Mouse (Mus musculus) neutrophil, adult 5-6 weeks (primary cell): ENCODE measurements around the gene Kcnb1. TPM values are rescaled to one million over a fixed set of nuclear protein-coding genes. Genes with fewer than 3 reads are reported as not detected.

Experiments used
- ATAC-seq: fragments of 151-379, 151-347 bp; 2 replicates; pipeline ENCODE4 v1.8.0; 2017; ENCODE audit warnings: mild to moderate bottlenecking, moderate TSS enrichment; ENCODE audit not compliant: insufficient number of reproducible peaks, poor library complexity, low FRiP score, severe bottlenecking; ENCODE audit errors: extremely low read depth
- total RNA-seq: library from RNA; stranded (forward); fragments of 200-1000 nt; gene quantifications from 2 replicates; pipeline ENCODE4 v1.2.3, GENCODE M21; 2017

Kcnb1 gene
- 6.4 and 9.6 TPM in 2 replicates for total RNA-seq

- ATAC-seq, result no peak
These were observed at the start of gene Kcnb1 for GRCm38 (mm10) chr2:167190076-167190399. Kcnb1 (minus strand) TSS chr2:167190155.

DNA sequence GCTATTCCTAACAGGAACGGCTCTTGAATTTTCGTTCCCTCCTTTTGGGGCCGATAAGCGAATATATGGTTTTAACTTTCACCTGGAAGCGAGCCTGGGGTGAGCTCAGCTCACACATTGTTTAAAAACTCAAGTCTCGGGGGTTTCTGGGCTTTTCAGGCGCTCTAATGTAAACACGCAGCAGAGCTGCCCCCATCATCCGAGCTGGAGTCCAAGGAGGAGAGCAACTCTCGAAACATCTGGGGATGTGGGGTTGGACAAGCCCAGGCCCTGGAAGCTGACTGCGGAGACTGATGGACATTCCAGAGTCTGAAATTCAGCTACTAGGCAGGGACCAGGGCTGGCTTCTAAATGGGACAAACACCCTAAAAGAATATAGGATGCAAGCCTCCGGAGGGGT is 49.3 kb upstream of the Kcnb1 start:
- ATAC-seq, result no peak

DNA sequence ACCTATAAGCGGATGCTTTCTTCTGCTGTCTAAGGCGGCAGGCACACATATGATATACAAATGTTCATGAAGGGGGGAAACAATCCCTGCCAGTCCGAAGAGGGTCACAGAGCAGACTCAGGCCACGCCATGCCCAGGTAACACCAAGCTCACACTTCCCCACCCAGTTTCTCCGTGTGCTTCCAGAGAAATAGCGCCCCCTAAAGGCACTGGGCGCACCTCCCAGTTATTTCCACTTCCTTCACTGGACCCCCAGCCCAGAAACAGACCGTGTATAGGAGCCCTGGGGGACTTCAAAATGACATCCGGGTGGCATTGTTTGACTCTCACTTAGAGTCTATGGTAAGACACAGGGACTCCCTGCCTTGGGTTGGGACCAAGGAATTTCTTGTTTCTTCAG is 47.3 kb upstream of the Kcnb1 start:
- ATAC-seq, result no peak

GRCm38 (mm10) chr2:167236174-167236573 is 46.2 kb upstream of the Kcnb1 start:
- no peak for ATAC-seq

DNA sequence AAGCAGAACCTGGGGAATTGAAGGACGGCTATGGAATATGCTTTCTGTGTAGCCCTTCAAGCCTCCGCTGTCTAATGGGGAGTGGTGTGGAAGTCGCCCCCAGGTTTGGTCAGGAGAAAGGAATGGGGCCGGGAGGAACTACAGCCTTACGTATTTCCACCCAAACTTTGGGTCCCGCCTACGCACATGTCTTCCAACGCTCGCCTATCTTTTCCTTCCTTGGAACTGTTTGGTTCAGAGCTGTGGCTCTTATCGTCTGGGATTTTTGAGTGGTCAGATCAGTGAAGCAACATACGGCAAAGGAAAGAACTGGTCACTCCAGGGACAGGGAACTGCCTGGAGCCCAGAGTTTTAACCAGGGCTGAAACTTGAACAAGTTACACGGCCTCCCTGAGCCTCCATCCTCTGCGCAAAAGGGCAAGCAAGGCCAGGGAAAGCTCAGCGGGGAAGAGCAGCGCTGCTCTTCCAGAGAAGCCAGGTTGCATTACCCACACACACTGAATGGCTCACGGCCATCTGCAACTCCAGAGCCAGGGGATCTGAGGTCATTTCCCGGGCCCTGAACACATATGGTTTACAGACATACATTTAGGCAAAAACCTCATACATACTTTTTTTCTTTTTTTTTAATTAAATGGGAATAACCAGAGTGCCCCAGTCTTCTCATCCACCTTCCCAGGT is 45.5 kb upstream of the Kcnb1 start:
- ATAC-seq, result no peak

DNA sequence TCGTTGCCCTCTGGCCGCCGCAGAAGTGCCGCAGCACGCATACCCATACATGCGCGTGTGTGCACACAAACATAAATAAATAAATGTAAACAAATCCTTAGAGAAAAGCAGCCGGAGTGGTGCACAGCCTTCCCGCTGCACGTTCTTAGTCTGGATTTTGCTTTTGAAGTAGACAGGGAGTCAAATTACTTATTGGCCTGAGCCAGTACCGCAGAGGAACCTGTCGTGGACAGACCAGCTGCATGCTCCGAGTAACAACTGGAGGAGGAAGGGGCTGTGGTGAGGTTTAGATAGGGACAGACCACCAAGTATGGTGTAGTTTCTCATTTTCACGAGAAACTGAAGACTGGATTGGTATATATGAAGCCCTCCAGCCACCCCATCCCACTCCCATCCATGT is 43.8 kb upstream of the Kcnb1 start:
- ATAC-seq, result no peak

- no peak for ATAC-seq
These were observed 43.0 kb upstream of the Kcnb1 start for GRCm38 (mm10) chr2:167233009-167233335.

DNA sequence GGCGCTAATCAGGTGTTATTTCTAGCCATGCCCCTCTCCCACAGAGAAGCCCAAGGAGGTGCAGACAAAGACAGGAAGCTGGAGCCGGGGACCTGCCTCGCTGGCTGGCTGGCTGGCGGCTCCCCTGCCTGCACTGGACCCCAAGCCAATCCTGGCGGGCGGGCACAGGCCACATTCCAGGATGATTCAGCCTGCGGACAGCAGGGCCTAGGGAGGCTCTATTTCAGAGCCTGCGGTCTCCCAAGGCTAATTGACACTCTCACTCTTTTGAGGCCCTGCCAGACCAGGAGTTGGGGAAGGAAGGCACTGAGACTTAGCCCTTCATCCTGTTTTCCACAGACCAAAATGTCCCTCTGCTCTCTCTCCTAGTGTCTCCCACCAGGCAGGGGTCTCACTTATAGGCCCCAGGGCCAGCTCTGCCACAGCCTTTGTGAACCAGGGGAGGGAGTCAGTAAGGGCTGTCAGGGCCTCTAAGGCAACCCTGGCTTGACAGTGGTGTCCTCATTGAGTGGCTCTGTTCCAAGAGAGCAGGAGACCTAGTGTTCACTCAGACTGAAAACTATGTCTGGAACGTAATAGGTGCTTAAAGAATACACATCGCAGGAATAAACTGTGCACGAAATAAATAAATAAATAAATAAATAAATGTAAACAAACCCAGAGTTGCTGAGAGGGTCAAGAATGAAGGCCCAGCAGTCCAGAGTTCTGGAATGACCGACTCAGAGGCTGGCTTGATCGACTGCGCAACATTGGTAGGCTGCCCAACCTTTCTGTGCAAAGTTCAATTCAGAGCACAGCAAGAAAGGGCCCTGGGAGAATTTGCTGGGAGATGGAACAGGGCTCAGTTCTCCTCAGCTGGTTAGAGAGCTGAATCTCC is 42.4 kb upstream of the Kcnb1 start:
- ATAC-seq, result no peak

GRCm38 (mm10) chr2:167230554-167230953 is 40.6 kb upstream of the Kcnb1 start:
- no peak for ATAC-seq

DNA sequence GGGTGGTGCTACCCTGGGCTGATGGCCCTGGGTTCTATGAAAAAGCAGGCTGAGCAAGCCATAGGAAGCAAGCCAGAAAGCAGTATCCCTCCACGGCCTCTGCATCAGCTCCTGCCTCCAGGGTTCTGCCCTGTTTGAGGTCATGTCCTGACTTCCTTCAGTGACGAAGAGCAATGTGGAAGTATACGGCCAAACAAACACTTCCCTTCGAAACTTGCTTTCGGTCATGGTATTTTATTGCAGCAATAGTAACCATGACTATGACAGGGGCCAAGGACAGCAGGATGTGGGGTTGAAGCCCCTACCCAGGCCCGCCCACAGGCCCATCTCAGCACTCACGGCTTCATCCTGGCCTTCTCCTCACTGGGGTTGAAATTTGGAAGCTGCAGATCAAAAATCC is 35.0 kb upstream of the Kcnb1 start:
- ATAC-seq, result no peak

DNA sequence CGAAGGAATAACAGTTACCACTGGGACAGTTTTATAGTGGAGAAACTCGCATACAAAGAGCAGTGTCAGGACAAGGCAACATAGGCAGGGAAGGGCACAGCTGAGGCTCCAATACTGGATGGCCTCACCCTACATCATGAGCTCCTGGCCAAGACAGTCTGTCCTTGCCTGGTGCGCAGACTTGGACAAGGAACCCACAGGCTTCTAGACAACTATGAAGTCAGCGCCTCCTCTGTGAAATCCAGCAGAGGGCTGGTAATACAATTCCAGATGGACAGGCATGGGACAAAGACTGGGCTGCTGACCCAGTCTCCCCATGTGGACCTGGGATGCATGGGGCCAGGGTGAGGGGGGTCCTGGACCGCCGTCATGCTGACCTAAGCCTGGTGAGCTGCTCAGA is 34.2 kb upstream of the Kcnb1 start:
- ATAC-seq, result no peak

- ATAC-seq, result no peak; the same call in 1 of the 2 replicates
These were observed 32.2 kb upstream of the Kcnb1 start for GRCm38 (mm10) chr2:167222152-167222551.

- ATAC-seq, result no peak
These were observed 31.3 kb upstream of the Kcnb1 start for GRCm38 (mm10) chr2:167221159-167221845.

- ATAC-seq, result no peak
These were observed 30.8 kb upstream of the Kcnb1 start for GRCm38 (mm10) chr2:167220736-167221135.

GRCm38 (mm10) chr2:167219154-167219775 is 29.3 kb upstream of the Kcnb1 start:
- peak; percentile 64 for ATAC-seq

DNA sequence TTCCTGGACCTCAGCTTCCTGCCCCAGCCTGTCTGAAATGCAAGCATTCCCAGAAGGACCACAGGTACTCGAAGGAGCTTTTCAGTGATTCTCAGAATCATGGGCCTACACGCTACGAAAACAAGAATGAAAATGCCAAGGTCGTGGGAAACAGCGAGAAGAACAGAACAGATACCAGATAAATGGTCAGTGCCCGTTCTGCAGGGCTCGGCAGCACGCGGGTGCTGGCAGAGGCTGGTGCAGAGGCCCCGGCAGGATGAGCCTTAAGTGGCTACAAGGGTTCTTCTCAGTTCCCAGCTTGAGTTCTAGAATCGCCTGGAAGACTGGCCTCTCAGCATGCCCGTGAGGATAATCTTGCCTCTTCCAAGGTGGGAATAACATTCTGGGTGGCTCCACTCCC is 23.7 kb upstream of the Kcnb1 start:
- no peak for ATAC-seq

DNA sequence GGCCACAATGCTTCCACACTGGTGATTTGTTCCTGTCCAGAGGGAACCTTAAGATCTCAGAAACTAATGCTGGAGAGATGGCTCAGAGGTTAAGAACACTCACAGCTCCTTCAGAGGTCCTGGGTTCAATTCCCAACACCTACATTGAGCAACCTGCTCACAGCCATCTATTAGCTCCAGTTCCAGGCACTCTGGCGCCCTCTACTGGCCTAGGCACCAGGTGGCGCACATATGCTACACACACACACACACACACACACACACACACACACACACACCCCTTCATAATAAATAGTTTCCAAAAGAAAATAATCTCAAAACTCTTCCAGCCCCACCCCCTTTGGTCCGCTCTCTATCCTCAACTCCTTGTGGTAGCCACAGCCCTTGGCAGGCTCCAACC is 23.1 kb upstream of the Kcnb1 start:
- ATAC-seq, result no peak

- ATAC-seq, result no peak
These were observed 22.6 kb upstream of the Kcnb1 start for GRCm38 (mm10) chr2:167212551-167212950.

- ATAC-seq, result no peak
These were observed 22.1 kb upstream of the Kcnb1 start for GRCm38 (mm10) chr2:167212089-167212488.

DNA sequence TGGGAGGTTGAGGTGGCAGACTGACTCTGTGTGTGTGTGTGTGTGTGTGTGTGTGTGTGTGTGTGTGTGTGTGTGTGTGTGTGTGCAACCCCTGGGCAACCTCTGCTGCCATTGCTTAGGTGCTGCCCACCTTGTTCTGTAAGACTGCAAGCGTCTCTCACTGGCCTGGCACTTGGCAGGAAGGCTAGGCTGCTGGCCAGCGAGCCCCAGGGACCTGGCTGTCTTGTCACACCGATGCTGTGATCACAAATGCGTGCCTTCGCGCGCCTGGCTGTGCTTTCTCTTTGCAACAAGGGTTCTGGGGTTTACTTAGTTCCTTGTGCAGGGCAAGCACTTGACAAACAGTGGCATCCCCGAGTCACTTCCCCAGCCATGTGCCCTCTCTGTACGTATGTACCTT is 19.9 kb upstream of the Kcnb1 start:
- ATAC-seq, result no peak
